Mouse (Mus musculus): ENCODE data around the gene Crip2. TPM values are rescaled to one million over a fixed set of nuclear protein-coding genes. Genes with fewer than 3 reads are reported as not detected.

Gene Crip2
- total and polyA plus RNA-seq, 2 experiments from 2014 or later, result 198 to 533 TPM

DNA sequence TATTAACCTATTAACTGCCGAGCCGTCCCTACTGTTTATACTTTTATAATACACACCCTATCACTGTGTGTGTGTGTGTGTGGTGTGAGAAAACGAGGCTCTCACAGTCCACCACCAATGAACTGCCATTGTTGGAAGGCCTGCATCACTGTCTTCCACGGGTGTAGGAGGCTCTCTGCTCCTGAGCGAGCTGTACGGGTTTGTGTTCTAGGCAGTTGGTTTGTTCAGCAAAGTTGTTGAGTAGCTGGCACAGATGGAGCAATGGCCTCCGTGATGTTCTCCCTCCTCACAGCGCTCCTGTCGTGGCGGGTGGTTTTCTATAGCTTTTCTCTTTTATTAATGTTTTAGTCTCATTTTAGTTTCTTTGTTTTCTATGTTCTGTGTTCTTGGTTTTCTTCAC lies 30.2 kb upstream of the Crip2 start:
- no peak for ATAC-seq

DNA sequence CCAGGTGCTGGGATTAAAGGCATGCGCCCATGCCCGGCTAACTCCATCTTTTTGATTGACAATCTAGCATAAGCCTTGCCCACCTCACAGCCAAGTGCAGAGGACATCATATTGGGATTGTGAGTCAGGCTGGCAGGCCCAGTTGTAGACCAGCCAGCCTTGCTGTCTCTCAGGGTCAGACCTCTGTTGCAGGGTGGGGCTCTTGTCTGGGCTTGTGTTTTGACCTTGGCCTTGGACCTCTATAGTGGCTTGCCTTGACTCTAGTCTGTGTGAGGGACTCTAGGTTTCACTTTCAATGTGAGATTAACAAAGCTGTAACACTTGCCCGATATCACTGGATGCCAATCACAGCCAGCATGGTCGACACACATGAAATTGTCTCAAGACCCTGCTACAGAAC lies 25.9 kb upstream of the Crip2 start:
- Histone ChIP-seq H3K9ac (no peak overlapping the region), H3K4me1 (ENCODE audit: insufficient read depth) (no peaks in the 10 kb centered on the region), H3K36me3 (ENCODE audit: insufficient read depth) (peaks cover 58% of the 10 kb centered on the region), H3K27me3 (ENCODE audit: insufficient read depth, low read length) (no peaks in the 10 kb centered on the region), H3K4me3 (ENCODE audit: low read depth, low read length) (no peak overlapping the region), H3K9me3 (ENCODE audit: low read length) (no peaks in the 10 kb centered on the region), H3K27ac (ENCODE audit: low read depth, low read length) (no peak overlapping the region), H3K4me2 (ENCODE audit: low read depth) (no peak overlapping the region)
- ATAC-seq (no peak), DNase-seq (no peak)
- TF ChIP-seq CTCF (IDR thresholded peaks at IDR 0.05; ENCODE audit: low read depth), result no peak
- 87% methylated on average over 4 of the region's 4 CpGs for WGBS

More for the DNA sequence above, 30.2 kb upstream of the Crip2 start:
- no peaks in the 10 kb centered on the region for H3K9me3 ChIP-seq (ENCODE audit: low read length)
- H3K4me3 ChIP-seq (ENCODE audit: low read depth, low read length), result no peak overlapping the region
- H3K36me3 ChIP-seq (ENCODE audit: insufficient read depth), result peaks cover 22% of the 10 kb centered on the region
- no peak overlapping the region for H3K9ac ChIP-seq
- H3K4me2 ChIP-seq (ENCODE audit: low read depth), result no peak overlapping the region
- no peaks in the 10 kb centered on the region for H3K4me1 ChIP-seq (ENCODE audit: insufficient read depth)
- TF ChIP-seq CTCF (IDR thresholded peaks at IDR 0.05; ENCODE audit: low read depth), result no peak
- H3K27ac ChIP-seq (ENCODE audit: low read depth, low read length), result no peak overlapping the region
- DNase-seq, result no peak
- H3K27me3 ChIP-seq (ENCODE audit: insufficient read depth, low read length), result no peaks in the 10 kb centered on the region
- WGBS, result 77% methylated on average over 10 of the region's 10 CpGs

DNA sequence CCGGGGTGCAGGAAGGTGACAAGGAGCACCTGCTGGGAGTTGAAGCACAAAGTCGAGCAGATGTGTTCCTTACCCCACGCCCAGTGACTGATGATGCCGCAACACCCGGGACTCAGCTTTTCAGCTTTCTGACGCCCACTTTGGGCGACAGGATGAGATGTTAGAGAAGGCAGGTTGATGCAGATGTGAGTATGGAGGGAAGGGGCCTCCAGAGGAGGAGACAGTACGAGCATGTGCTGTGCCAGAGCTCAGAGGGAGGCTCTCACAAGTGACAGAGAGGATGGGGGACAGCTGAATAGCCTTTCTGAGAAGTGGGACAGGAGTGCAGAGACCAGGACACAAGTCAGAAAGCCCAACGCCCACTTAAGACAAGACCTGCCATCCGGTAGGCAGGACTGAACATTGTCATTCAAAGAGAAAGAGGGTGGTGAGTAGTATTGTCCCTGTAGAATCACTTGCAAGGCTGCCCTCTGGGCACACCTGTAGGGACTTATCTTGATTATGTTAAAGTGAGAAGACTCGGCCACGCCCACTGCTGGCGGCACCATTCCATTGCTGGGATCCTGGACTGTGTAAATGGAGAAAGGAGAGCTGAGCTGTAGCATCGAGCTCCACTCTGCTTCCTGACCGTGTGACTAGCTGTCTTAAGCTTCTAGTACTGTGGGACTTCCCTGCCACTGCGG lies 25.0 kb upstream of the Crip2 start:
- H3K4me2 ChIP-seq (ENCODE audit: low read depth), result no peak overlapping the region
- no peak for TF ChIP-seq CTCF (IDR thresholded peaks at IDR 0.05; ENCODE audit: low read depth)
- WGBS, result 86% methylated on average over 16 of the region's 16 CpGs
- H3K9me3 ChIP-seq (ENCODE audit: low read length), result no peaks in the 10 kb centered on the region
- H3K4me3 ChIP-seq (ENCODE audit: low read depth, low read length), result no peak overlapping the region
- no peak overlapping the region for H3K27ac ChIP-seq (ENCODE audit: low read depth, low read length)
- no peak for ATAC-seq
- no peaks in the 10 kb centered on the region for H3K27me3 ChIP-seq (ENCODE audit: insufficient read depth, low read length)
- peaks cover 58% of the 10 kb centered on the region for H3K36me3 ChIP-seq (ENCODE audit: insufficient read depth)
- H3K4me1 ChIP-seq (ENCODE audit: insufficient read depth), result no peaks in the 10 kb centered on the region
- H3K9ac ChIP-seq, result no peak overlapping the region
- DNase-seq, result no peak

DNA sequence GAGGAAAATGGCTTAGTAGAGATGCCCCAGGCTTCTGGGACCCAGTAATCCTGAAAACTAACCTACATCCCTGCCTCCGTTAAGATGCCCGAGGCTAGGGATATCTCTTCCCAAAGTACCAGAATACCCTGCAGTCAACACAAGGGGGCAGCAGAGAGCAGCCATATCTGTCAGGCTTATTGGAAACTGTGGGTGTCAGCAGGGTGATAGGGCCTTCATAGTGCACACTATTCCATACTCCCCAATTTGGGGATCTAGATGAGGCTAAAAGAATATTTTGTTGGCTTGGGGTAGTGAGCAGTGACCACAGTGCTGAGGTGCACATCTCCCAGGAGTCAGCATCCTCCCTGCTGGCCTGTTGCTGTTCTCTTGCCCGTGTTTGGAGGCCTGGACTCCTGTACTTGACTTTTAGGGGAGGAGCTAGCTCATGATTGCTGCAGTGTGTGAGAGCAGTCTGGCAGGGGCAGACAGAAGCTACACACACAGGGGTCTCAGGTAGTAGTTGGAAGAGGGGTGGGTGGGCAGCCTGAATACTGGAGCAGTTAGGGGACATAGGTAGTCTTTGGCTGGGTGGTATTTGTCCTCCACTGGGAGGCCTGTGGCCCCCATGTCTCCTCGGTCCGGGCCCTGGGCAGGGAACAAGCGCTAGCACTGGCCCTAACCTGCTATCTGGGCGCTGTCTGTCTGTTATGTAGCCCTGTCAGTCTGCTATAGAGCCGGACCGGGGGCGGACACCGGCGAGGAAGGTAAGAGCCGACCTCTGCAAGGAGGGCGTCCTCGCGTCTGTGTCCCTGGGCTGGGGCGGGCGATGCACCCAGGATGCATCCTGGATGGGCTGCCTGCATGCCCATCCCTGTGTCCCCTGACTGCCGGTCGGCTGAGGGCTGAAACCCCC lies 20.3 kb upstream of the Crip2 start:
- no peaks in the 10 kb centered on the region for H3K9me3 ChIP-seq (ENCODE audit: low read length)
- peaks cover 79% of the 10 kb centered on the region for H3K36me3 ChIP-seq (ENCODE audit: insufficient read depth)
- ATAC-seq (peak; percentile 90), DNase-seq (peak; percentile 89)
- H3K4me2 ChIP-seq (ENCODE audit: low read depth), result no peak overlapping the region
- no peaks in the 10 kb centered on the region for H3K4me1 ChIP-seq (ENCODE audit: insufficient read depth)
- no peak overlapping the region for H3K27ac ChIP-seq (ENCODE audit: low read depth, low read length)
- TF ChIP-seq CTCF (IDR thresholded peaks at IDR 0.05; ENCODE audit: low read depth), result peak; percentile 98
- H3K27me3 ChIP-seq (ENCODE audit: insufficient read depth, low read length), result no peaks in the 10 kb centered on the region
- H3K9ac ChIP-seq, result no peak overlapping the region
- H3K4me3 ChIP-seq (ENCODE audit: low read depth, low read length), result no peak overlapping the region
- WGBS, result 86% methylated on average over 20 of the region's 20 CpGs

DNA sequence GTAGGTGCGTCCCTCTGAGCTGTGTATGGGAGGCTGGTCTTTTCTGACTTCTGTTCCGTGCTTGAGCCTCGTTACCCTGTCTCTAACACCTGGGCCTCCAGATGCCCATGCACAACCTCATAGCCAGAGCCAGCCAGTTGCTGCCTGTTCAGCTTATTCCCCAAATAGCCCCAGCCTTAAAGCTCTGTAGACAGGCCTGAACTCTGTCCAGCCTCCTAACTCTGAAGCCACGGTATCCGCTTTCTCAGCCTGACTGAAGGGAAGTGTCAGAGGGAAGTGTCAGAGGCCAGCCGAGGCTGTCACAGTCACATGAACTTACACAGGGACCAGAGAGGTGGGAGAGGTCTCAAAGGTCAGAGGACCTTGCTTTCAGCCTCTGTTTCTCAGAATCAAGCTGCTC lies 15.3 kb upstream of the Crip2 start:
- H3K9me3 ChIP-seq (ENCODE audit: low read length), result no peaks in the 10 kb centered on the region
- peaks cover 90% of the 10 kb centered on the region for H3K36me3 ChIP-seq (ENCODE audit: insufficient read depth)
- DNase-seq (no peak), ATAC-seq (no peak)
- no peak overlapping the region for H3K4me2 ChIP-seq (ENCODE audit: low read depth)
- H3K9ac ChIP-seq, result no peak overlapping the region
- H3K4me1 ChIP-seq (ENCODE audit: insufficient read depth), result no peaks in the 10 kb centered on the region
- no peak for TF ChIP-seq CTCF (IDR thresholded peaks at IDR 0.05; ENCODE audit: low read depth)
- no peak overlapping the region for H3K27ac ChIP-seq (ENCODE audit: low read depth, low read length)
- no peaks in the 10 kb centered on the region for H3K27me3 ChIP-seq (ENCODE audit: insufficient read depth, low read length)
- no peak overlapping the region for H3K4me3 ChIP-seq (ENCODE audit: low read depth, low read length)
- 90% methylated on average over 6 of the region's 6 CpGs for WGBS

DNA sequence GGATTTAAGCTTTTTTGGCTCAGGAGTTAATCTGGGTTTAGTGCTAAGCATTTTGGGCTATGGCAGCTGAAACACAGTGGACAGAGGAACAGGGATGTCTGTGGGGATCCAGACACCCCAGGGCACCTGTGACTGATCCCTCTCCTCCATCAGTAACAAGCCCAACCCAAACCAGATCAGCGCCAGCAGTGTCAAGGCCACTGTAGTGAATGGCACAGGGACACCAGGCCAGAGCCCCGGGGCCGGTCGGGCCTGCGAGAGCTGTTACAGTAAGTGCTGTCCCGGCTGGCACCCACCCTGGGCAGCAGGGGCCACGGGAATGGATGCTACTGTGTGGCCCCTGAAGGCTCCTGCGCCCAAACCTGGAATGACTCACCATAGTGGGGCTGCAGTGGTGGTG lies 9.3 kb upstream of the Crip2 start:
- peaks cover 97% of the 10 kb centered on the region for H3K36me3 ChIP-seq (ENCODE audit: insufficient read depth)
- H3K4me2 ChIP-seq (ENCODE audit: low read depth), result no peak overlapping the region
- H3K4me1 ChIP-seq (ENCODE audit: insufficient read depth), result no peaks in the 10 kb centered on the region
- H3K27ac ChIP-seq (ENCODE audit: low read depth, low read length), result no peak overlapping the region
- H3K27me3 ChIP-seq (ENCODE audit: insufficient read depth, low read length), result no peaks in the 10 kb centered on the region
- 92% methylated on average over 8 of the region's 8 CpGs for WGBS
- no peak overlapping the region for H3K9ac ChIP-seq
- TF ChIP-seq CTCF (IDR thresholded peaks at IDR 0.05; ENCODE audit: low read depth), result no peak
- no peak overlapping the region for H3K4me3 ChIP-seq (ENCODE audit: low read depth, low read length)
- DNase-seq (no peak), ATAC-seq (no peak)
- no peaks in the 10 kb centered on the region for H3K9me3 ChIP-seq (ENCODE audit: low read length)

DNA sequence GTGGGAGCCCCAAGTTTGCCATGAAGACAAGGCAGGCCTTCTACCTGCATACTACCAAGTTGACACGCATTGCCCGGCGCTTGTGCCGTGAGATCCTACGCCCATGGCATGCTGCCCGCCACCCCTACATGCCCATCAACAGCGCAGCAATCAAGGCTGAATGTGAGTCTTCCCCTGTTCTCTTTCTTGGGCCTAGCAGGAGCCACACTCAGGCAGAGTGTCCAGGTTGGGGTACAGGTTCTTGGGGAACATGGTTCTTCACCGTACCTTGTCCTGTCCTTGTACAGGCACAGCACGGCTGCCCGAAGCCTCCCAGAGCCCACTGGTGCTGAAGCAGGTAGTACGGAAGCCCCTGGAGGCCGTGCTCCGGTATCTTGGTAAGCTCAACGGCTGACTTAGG lies 8.4 kb upstream of the Crip2 start:
- H3K36me3 ChIP-seq (ENCODE audit: insufficient read depth), result peaks cover 97% of the 10 kb centered on the region
- no peak for TF ChIP-seq CTCF (IDR thresholded peaks at IDR 0.05; ENCODE audit: low read depth)
- WGBS, result 97% methylated on average over 14 of the region's 14 CpGs
- no peak overlapping the region for H3K27ac ChIP-seq (ENCODE audit: low read depth, low read length)
- H3K4me2 ChIP-seq (ENCODE audit: low read depth), result no peak overlapping the region
- no peaks in the 10 kb centered on the region for H3K4me1 ChIP-seq (ENCODE audit: insufficient read depth)
- no peaks in the 10 kb centered on the region for H3K9me3 ChIP-seq (ENCODE audit: low read length)
- no peaks in the 10 kb centered on the region for H3K27me3 ChIP-seq (ENCODE audit: insufficient read depth, low read length)
- H3K9ac ChIP-seq, result no peak overlapping the region
- ATAC-seq (no peak), DNase-seq (no peak)
- H3K4me3 ChIP-seq (ENCODE audit: low read depth, low read length), result no peak overlapping the region
